Mouse (Mus musculus): ENCODE measurements around the gene A1cf. TPM values are rescaled to one million over a fixed set of nuclear protein-coding genes. Genes with fewer than 3 reads are reported as not detected.

Gene A1cf
- polyA plus RNA-seq, 1 experiment from 2014 or later: 11.1 TPM

- H3K27ac ChIP-seq (ENCODE audit: low read length): no peak overlapping the region
- H3K9ac ChIP-seq (ENCODE audit: low read depth, low read length): no peak overlapping the region
- H3K9me3 ChIP-seq (replicated peaks; ENCODE audit: control insufficient read depth, low read length): no peaks in the 10 kb centered on the region
- no peak for ATAC-seq (ENCODE audit: low read depth)
- no peaks in the 10 kb centered on the region for H3K36me3 ChIP-seq (ENCODE audit: control insufficient read depth, insufficient read depth)
- H3K4me2 ChIP-seq (ENCODE audit: low read depth, low read length): no peak overlapping the region
- 48% methylated on average over 4 of the region's 4 CpGs for WGBS (ENCODE audit: insufficient replicate concordance)
- no peak overlapping the region for H3K4me3 ChIP-seq (ENCODE audit: low read depth, low read length)
- no peaks in the 10 kb centered on the region for H3K27me3 ChIP-seq (ENCODE audit: control insufficient read depth, insufficient read depth, low read depth, low read length)
- H3K4me1 ChIP-seq (ENCODE audit: control insufficient read depth, low read depth, low read length): no peaks in the 10 kb centered on the region
These were observed 16.0 kb downstream of the A1cf start for GRCm38 (mm10) chr19:31884594-31884993.

GRCm38 (mm10) chr19:31887275-31887674, 18.7 kb downstream of the A1cf start:
- Histone ChIP-seq H3K4me2 (ENCODE audit: low read depth, low read length) (no peak overlapping the region), H3K4me1 (ENCODE audit: control insufficient read depth, low read depth, low read length) (no peaks in the 10 kb centered on the region), H3K27ac (ENCODE audit: low read length) (no peak overlapping the region), H3K27me3 (ENCODE audit: control insufficient read depth, insufficient read depth, low read depth, low read length) (no peaks in the 10 kb centered on the region), H3K36me3 (ENCODE audit: control insufficient read depth, insufficient read depth) (no peaks in the 10 kb centered on the region), H3K9ac (ENCODE audit: low read depth, low read length) (no peak overlapping the region), H3K4me3 (ENCODE audit: low read depth, low read length) (no peak overlapping the region), H3K9me3 (replicated peaks; ENCODE audit: control insufficient read depth, low read length) (no peaks in the 10 kb centered on the region)
- WGBS (ENCODE audit: insufficient replicate concordance): 69% methylated on average over 2 of the region's 2 CpGs
- ATAC-seq (ENCODE audit: low read depth): no peak

- no peak overlapping the region for H3K9ac ChIP-seq (ENCODE audit: low read depth, low read length)
- H3K4me3 ChIP-seq (ENCODE audit: low read depth, low read length): no peak overlapping the region
- no peaks in the 10 kb centered on the region for H3K36me3 ChIP-seq (ENCODE audit: control insufficient read depth, insufficient read depth)
- no peaks in the 10 kb centered on the region for H3K27me3 ChIP-seq (ENCODE audit: control insufficient read depth, insufficient read depth, low read depth, low read length)
- H3K4me1 ChIP-seq (ENCODE audit: control insufficient read depth, low read depth, low read length): no peaks in the 10 kb centered on the region
- no peak overlapping the region for H3K4me2 ChIP-seq (ENCODE audit: low read depth, low read length)
- ATAC-seq (ENCODE audit: low read depth): no peak
- no peak overlapping the region for H3K27ac ChIP-seq (ENCODE audit: low read length)
- H3K9me3 ChIP-seq (replicated peaks; ENCODE audit: control insufficient read depth, low read length): no peaks in the 10 kb centered on the region
- 51% methylated on average over 4 of the region's 4 CpGs for WGBS (ENCODE audit: insufficient replicate concordance)
These were observed 21.4 kb downstream of the A1cf start for GRCm38 (mm10) chr19:31889988-31890387.

GRCm38 (mm10) chr19:31891001-31891893, 22.7 kb downstream of the A1cf start:
- no peak overlapping the region for H3K27ac ChIP-seq (ENCODE audit: low read length)
- H3K4me2 ChIP-seq (ENCODE audit: low read depth, low read length): no peak overlapping the region
- H3K9ac ChIP-seq (ENCODE audit: low read depth, low read length): no peak overlapping the region
- H3K9me3 ChIP-seq (replicated peaks; ENCODE audit: control insufficient read depth, low read length): no peaks in the 10 kb centered on the region
- ATAC-seq (ENCODE audit: low read depth): no peak
- 41% methylated on average over 6 of the region's 6 CpGs for WGBS (ENCODE audit: insufficient replicate concordance)
- H3K36me3 ChIP-seq (ENCODE audit: control insufficient read depth, insufficient read depth): no peaks in the 10 kb centered on the region
- no peak overlapping the region for H3K4me3 ChIP-seq (ENCODE audit: low read depth, low read length)
- no peaks in the 10 kb centered on the region for H3K27me3 ChIP-seq (ENCODE audit: control insufficient read depth, insufficient read depth, low read depth, low read length)
- H3K4me1 ChIP-seq (ENCODE audit: control insufficient read depth, low read depth, low read length): no peaks in the 10 kb centered on the region

GRCm38 (mm10) chr19:31895971-31896370, 27.4 kb downstream of the A1cf start:
- WGBS (ENCODE audit: insufficient replicate concordance): 40% methylated on average over 1 of the region's 1 CpGs
- no peak overlapping the region for H3K27ac ChIP-seq (ENCODE audit: low read length)
- no peaks in the 10 kb centered on the region for H3K27me3 ChIP-seq (ENCODE audit: control insufficient read depth, insufficient read depth, low read depth, low read length)
- no peaks in the 10 kb centered on the region for H3K9me3 ChIP-seq (replicated peaks; ENCODE audit: control insufficient read depth, low read length)
- no peak for ATAC-seq (ENCODE audit: low read depth)
- H3K36me3 ChIP-seq (ENCODE audit: control insufficient read depth, insufficient read depth): no peaks in the 10 kb centered on the region
- H3K4me3 ChIP-seq (ENCODE audit: low read depth, low read length): no peak overlapping the region
- H3K4me2 ChIP-seq (ENCODE audit: low read depth, low read length): no peak overlapping the region
- H3K9ac ChIP-seq (ENCODE audit: low read depth, low read length): no peak overlapping the region
- no peaks in the 10 kb centered on the region; the same call in 1 of the 2 replicates for H3K4me1 ChIP-seq (ENCODE audit: control insufficient read depth, low read depth, low read length)

- WGBS (ENCODE audit: insufficient replicate concordance): 35% methylated on average over 1 of the region's 1 CpGs
- H3K27ac ChIP-seq (ENCODE audit: low read length): no peak overlapping the region
- no peak overlapping the region for H3K4me3 ChIP-seq (ENCODE audit: low read depth, low read length)
- 0 out of 2 replicates have a peak, but pooled peaks have one; percentile 53 for ATAC-seq (ENCODE audit: low read depth)
- H3K4me2 ChIP-seq (ENCODE audit: low read depth, low read length): no peak overlapping the region
- no peaks in the 10 kb centered on the region for H3K27me3 ChIP-seq (ENCODE audit: control insufficient read depth, insufficient read depth, low read depth, low read length)
- H3K9ac ChIP-seq (ENCODE audit: low read depth, low read length): no peak overlapping the region
- H3K36me3 ChIP-seq (ENCODE audit: control insufficient read depth, insufficient read depth): no peaks in the 10 kb centered on the region
- no peaks in the 10 kb centered on the region; the same call in 1 of the 2 replicates for H3K4me1 ChIP-seq (ENCODE audit: control insufficient read depth, low read depth, low read length)
- H3K9me3 ChIP-seq (replicated peaks; ENCODE audit: control insufficient read depth, low read length): no peaks in the 10 kb centered on the region
These were observed 28.1 kb downstream of the A1cf start for GRCm38 (mm10) chr19:31896711-31897110.

GRCm38 (mm10) chr19:31905671-31906070, 37.1 kb downstream of the A1cf start:
- H3K4me3 ChIP-seq (ENCODE audit: low read depth, low read length): no peak overlapping the region
- H3K9me3 ChIP-seq (replicated peaks; ENCODE audit: control insufficient read depth, low read length): no peaks in the 10 kb centered on the region
- no peak overlapping the region for H3K4me2 ChIP-seq (ENCODE audit: low read depth, low read length)
- H3K27ac ChIP-seq (ENCODE audit: low read length): no peak overlapping the region
- no peak overlapping the region for H3K9ac ChIP-seq (ENCODE audit: low read depth, low read length)
- no peaks in the 10 kb centered on the region for H3K27me3 ChIP-seq (ENCODE audit: control insufficient read depth, insufficient read depth, low read depth, low read length)
- H3K36me3 ChIP-seq (ENCODE audit: control insufficient read depth, insufficient read depth): no peaks in the 10 kb centered on the region
- H3K4me1 ChIP-seq (ENCODE audit: control insufficient read depth, low read depth, low read length): no peaks in the 10 kb centered on the region
- no peak for ATAC-seq (ENCODE audit: low read depth)
- 64% methylated on average over 7 of the region's 7 CpGs for WGBS (ENCODE audit: insufficient replicate concordance)

GRCm38 (mm10) chr19:31910423-31910822, 41.9 kb downstream of the A1cf start:
- 13% methylated on average over 6 of the region's 6 CpGs for WGBS (ENCODE audit: insufficient replicate concordance)
- H3K4me1 ChIP-seq (ENCODE audit: control insufficient read depth, low read depth, low read length): no peaks in the 10 kb centered on the region
- no peaks in the 10 kb centered on the region for H3K9me3 ChIP-seq (replicated peaks; ENCODE audit: control insufficient read depth, low read length)
- no peak overlapping the region for H3K9ac ChIP-seq (ENCODE audit: low read depth, low read length)
- no peaks in the 10 kb centered on the region for H3K27me3 ChIP-seq (ENCODE audit: control insufficient read depth, insufficient read depth, low read depth, low read length)
- no peak for ATAC-seq (ENCODE audit: low read depth)
- H3K4me2 ChIP-seq (ENCODE audit: low read depth, low read length): no peak overlapping the region
- no peak overlapping the region for H3K4me3 ChIP-seq (ENCODE audit: low read depth, low read length)
- H3K27ac ChIP-seq (ENCODE audit: low read length): no peak overlapping the region
- no peaks in the 10 kb centered on the region for H3K36me3 ChIP-seq (ENCODE audit: control insufficient read depth, insufficient read depth)

- Histone ChIP-seq H3K9me3 (replicated peaks; ENCODE audit: control insufficient read depth, low read length) (no peaks in the 10 kb centered on the region), H3K4me1 (ENCODE audit: control insufficient read depth, low read depth, low read length) (no peaks in the 10 kb centered on the region), H3K4me2 (ENCODE audit: low read depth, low read length) (no peak overlapping the region), H3K36me3 (ENCODE audit: control insufficient read depth, insufficient read depth) (no peaks in the 10 kb centered on the region), H3K27ac (ENCODE audit: low read length) (no peak overlapping the region), H3K27me3 (ENCODE audit: control insufficient read depth, insufficient read depth, low read depth, low read length) (no peaks in the 10 kb centered on the region), H3K4me3 (ENCODE audit: low read depth, low read length) (no peak overlapping the region), H3K9ac (ENCODE audit: low read depth, low read length) (no peak overlapping the region)
- no peak for ATAC-seq (ENCODE audit: low read depth)
- WGBS (ENCODE audit: insufficient replicate concordance): 48% methylated on average over 4 of the region's 4 CpGs
These were observed 45.4 kb downstream of the A1cf start for GRCm38 (mm10) chr19:31913946-31914345.

Data from liver, embryonic 16.5 days (tissue).